Mouse (Mus musculus) Patski (cell line): Measurements from ENCODE around the gene Slc5a6. TPM values are rescaled to one million over a fixed set of nuclear protein-coding genes. Genes with fewer than 3 reads are reported as not detected.

ENCODE experiments used
- ATAC-seq: fragments of 100-300 bp; one replicate; pipeline ENCODE4 v1.8.0; 2021
- CTCF ChIA-PET: fragments of 350-600 bp; sonication (Branson Sonifier 250); formaldehyde crosslinking; loops from one replicate; lab custom pipeline; 2022; ENCODE audit warnings: inconsistent platforms; lab: Charles Lee
- POLR2A ChIA-PET: fragments of 350-600 bp; sonication (Branson Sonifier 250); formaldehyde crosslinking; loops from one replicate; lab custom pipeline; 2022; ENCODE audit warnings: antibody characterized with exemption, inconsistent platforms; lab: Charles Lee
- DNase-seq: peaks from one replicate; pipeline ENCODE4 v3.0.0-alpha.2; 2011; ENCODE audit warnings: low read depth, low spot score
- H3K27me3 ChIP-seq: fragments of 371-371 bp; one replicate; pipeline ENCODE4 v1.5.1; 2021
- CTCF ChIP-seq: fragments of 100-300 bp; IDR thresholded peaks from one replicate; pipeline ENCODE4 v1.5.1; 2021
- in situ Hi-C: fragments of 300-500 bp; cut with MboI; formaldehyde crosslinking; loops from 3 replicates; pipeline ENCODE4 v1.11.1; 2018; ENCODE audit warnings: low pct_unique_long_range_greater_than_20kb, mixed read lengths
- polyA plus RNA-seq: library from polyadenylated mRNA; unstranded; gene quantifications from one replicate; pipeline ENCODE4 v1.2.3, GENCODE M21; 2021

The Slc5a6 gene
- polyA plus RNA-seq, 1 experiment from 2014 or later: 13.2 TPM

- ChIA-PET POLR2A (no interaction called here), CTCF (no interaction called here)
- no peaks in the 10 kb centered on the region for H3K27me3 ChIP-seq
- ATAC-seq (no peak), DNase-seq (no peak)
- in situ Hi-C loops: no loop called here
- no peak for TF ChIP-seq CTCF
Observed at GRCm38 (mm10) chr5:31083949-31084348, 35.2 kb upstream of the Slc5a6 start.

- ChIA-PET POLR2A (no interaction called here), CTCF (interaction anchor here (0.9 to 3.3 kb wide), 2 partner anchors 13 to 29 kb away, joined by 3 to 15 read pairs; no protein-coding TSS in a partner anchor)
- no peak for DNase-seq
- no peak for ATAC-seq
- in situ Hi-C loops: no loop called here
- no peak for TF ChIP-seq CTCF
- H3K27me3 ChIP-seq: no peaks in the 10 kb centered on the region
Observed at GRCm38 (mm10) chr5:31082935-31083625, 34.4 kb upstream of the Slc5a6 start.

GRCm38 (mm10) chr5:31082355-31082754, 33.6 kb upstream of the Slc5a6 start:
- DNase-seq: no peak
- no peaks in the 10 kb centered on the region for H3K27me3 ChIP-seq
- CTCF ChIA-PET: interaction anchor here (0.9 to 3.3 kb wide), 3 partner anchors 10 to 29 kb away, joined by 3 to 15 read pairs (median 3); no protein-coding TSS in a partner anchor
- TF ChIP-seq CTCF: no peak
- POLR2A ChIA-PET: no interaction called here
- ATAC-seq: no peak
- in situ Hi-C loops: no loop called here

- no peak for DNase-seq
- H3K27me3 ChIP-seq: no peaks in the 10 kb centered on the region
- POLR2A ChIA-PET: no interaction called here
- no peak for ATAC-seq
- CTCF ChIA-PET: interaction anchor here (1.1 to 3.3 kb wide), 2 partner anchors 9 to 11 kb away, joined by 3 to 15 read pairs; no protein-coding TSS in a partner anchor
- no peak for TF ChIP-seq CTCF
- in situ Hi-C loops: no loop called here
Observed at GRCm38 (mm10) chr5:31081386-31081785, 32.7 kb upstream of the Slc5a6 start.

GRCm38 (mm10) chr5:31080795-31081164, 32.1 kb upstream of the Slc5a6 start:
- ChIA-PET POLR2A (no interaction called here), CTCF (interaction anchor here (0.8 to 3.3 kb wide), 3 partner anchors 9 to 31 kb away, joined by 3 to 15 read pairs (median 3); no protein-coding TSS in a partner anchor)
- no peak for ATAC-seq
- no peak for DNase-seq
- H3K27me3 ChIP-seq: no peaks in the 10 kb centered on the region
- no peak for TF ChIP-seq CTCF
- in situ Hi-C loops: no loop called here

GRCm38 (mm10) chr5:31080059-31080794, 31.5 kb upstream of the Slc5a6 start:
- TF ChIP-seq CTCF: no peak
- POLR2A ChIA-PET: no interaction called here
- DNase-seq (no peak), ATAC-seq (no peak)
- CTCF ChIA-PET: interaction anchor here (0.8 to 3.3 kb wide), 3 partner anchors 8 to 32 kb away, joined by 3 to 15 read pairs (median 3); no protein-coding TSS in a partner anchor
- in situ Hi-C loops: no loop called here
- H3K27me3 ChIP-seq: no peaks in the 10 kb centered on the region

- no peaks in the 10 kb centered on the region for H3K27me3 ChIP-seq
- in situ Hi-C loops: no loop called here
- POLR2A ChIA-PET: no interaction called here
- CTCF ChIA-PET: no interaction called here
- ATAC-seq (no peak), DNase-seq (no peak)
- TF ChIP-seq CTCF: no peak
Observed at GRCm38 (mm10) chr5:31076346-31076745, 27.6 kb upstream of the Slc5a6 start.

- no peak for TF ChIP-seq CTCF
- ATAC-seq: no peak
- in situ Hi-C loops: no loop called here
- H3K27me3 ChIP-seq: no peaks in the 10 kb centered on the region
- CTCF ChIA-PET: interaction anchor here (1.9 kb wide), 1 partner anchor 11 kb away, joined by 5 read pairs; no protein-coding TSS in a partner anchor
- no peak for DNase-seq
- POLR2A ChIA-PET: no interaction called here
Observed at GRCm38 (mm10) chr5:31073176-31073575, 24.5 kb upstream of the Slc5a6 start.

- in situ Hi-C loops: no loop called here
- no peak for ATAC-seq
- DNase-seq: no peak
- CTCF ChIA-PET: interaction anchor here (1.2 to 1.9 kb wide), 3 partner anchors 9 to 10 kb away, joined by 3 to 5 read pairs (median 3); no protein-coding TSS in a partner anchor
- POLR2A ChIA-PET: no interaction called here
- no peaks in the 10 kb centered on the region for H3K27me3 ChIP-seq
- no peak for TF ChIP-seq CTCF
Observed at GRCm38 (mm10) chr5:31071821-31072220, 23.1 kb upstream of the Slc5a6 start.

- DNase-seq (no peak), ATAC-seq (no peak)
- ChIA-PET POLR2A (no interaction called here), CTCF (interaction anchor here (2.7 kb wide), 1 partner anchor 10 kb away, joined by 15 read pairs; no protein-coding TSS in a partner anchor)
- H3K27me3 ChIP-seq: no peaks in the 10 kb centered on the region
- in situ Hi-C loops: no loop called here
- no peak for TF ChIP-seq CTCF
Observed at GRCm38 (mm10) chr5:31071059-31071458, 22.3 kb upstream of the Slc5a6 start.
